Mouse (Mus musculus): ENCODE measurements around the gene Pde3a. TPM values are rescaled to one million over a fixed set of nuclear protein-coding genes. Genes with fewer than 3 reads are reported as not detected.

Pde3a gene
- total and polyA plus RNA-seq, 3 experiments: 18.0 to 72.3 (median 64.6) TPM

DNA sequence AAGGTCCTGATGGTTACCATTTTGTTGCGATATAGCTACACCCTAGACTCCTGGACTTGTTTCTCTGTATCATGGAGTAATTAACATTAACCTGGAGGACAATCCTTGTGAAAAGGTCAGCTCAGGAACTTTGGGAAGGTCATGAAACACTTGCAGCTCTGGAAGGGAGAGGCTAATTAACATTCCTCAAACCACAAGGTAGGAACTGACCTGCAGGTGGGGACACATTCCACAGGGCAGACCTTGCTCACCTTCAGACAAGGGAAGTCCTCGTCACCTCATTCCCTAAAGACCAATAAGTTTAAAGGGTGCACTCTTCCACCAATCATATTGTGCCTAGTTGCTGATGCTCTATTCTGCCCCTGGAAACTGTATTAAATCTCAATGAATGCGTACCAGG is 114.6 kb downstream of the Pde3a start:
- Histone ChIP-seq H3K79me2 (replicated peaks; ENCODE audit: control insufficient read depth, insufficient read depth, low read length) (no peaks in the 10 kb centered on the region), H3K4me3 (no peak overlapping the region), H3K36me3 (ENCODE audit: control insufficient read depth, insufficient read depth, low read length) (no peaks in the 10 kb centered on the region), H3K9ac (ENCODE audit: low read depth, low read length) (no peak overlapping the region), H3K4me1 (ENCODE audit: control insufficient read depth, insufficient read depth, low read length) (no peaks in the 10 kb centered on the region), H3K27ac (no peak overlapping the region), H3K27me3 (ENCODE audit: control insufficient read depth, insufficient read depth, low read length) (no peaks in the 10 kb centered on the region)
- intact Hi-C loops (cut with DNase I): no loop called here
- TF ChIP-seq POLR2A (IDR thresholded peaks at IDR 0.05; ENCODE audit: insufficient read depth, low read depth, low read length) (no peak), EP300 (IDR thresholded peaks at IDR 0.05; ENCODE audit: insufficient read depth, low read depth, low read length) (no peak), CTCF (IDR thresholded peaks at IDR 0.05) (no peak)
- no peak for DNase-seq
- 97% methylated on average over 3 of the region's 3 CpGs for WGBS

DNA sequence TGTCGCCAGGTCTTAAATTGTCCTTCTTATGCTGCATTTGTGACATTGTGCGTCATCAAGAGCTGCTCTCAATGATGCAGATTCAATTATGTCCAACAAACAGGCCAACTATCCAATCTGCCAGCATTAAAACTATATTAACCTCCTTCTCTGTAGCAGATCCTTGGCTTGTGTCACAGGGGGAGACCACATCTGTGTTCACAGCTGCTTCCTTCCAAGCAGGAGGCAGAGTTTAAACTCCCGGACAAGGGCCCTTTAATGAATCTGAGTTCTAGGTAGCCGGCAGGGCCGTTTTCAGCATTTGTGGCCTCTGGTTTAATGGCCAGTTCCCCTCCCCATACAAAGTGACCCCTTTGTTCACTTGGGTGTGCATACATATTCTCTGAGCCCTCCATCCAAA is 118.0 kb downstream of the Pde3a start:
- H3K4me1 ChIP-seq (ENCODE audit: control insufficient read depth, insufficient read depth, low read length): no peaks in the 10 kb centered on the region
- DNase-seq: no peak
- TF ChIP-seq POLR2A (IDR thresholded peaks at IDR 0.05; ENCODE audit: insufficient read depth, low read depth, low read length) (no peak), EP300 (IDR thresholded peaks at IDR 0.05; ENCODE audit: insufficient read depth, low read depth, low read length) (no peak), CTCF (IDR thresholded peaks at IDR 0.05) (no peak)
- WGBS: 74% methylated on average over 5 of the region's 5 CpGs
- intact Hi-C loops (cut with DNase I): no loop called here
- no peaks in the 10 kb centered on the region for H3K79me2 ChIP-seq (replicated peaks; ENCODE audit: control insufficient read depth, insufficient read depth, low read length)
- H3K27me3 ChIP-seq (ENCODE audit: control insufficient read depth, insufficient read depth, low read length): no peaks in the 10 kb centered on the region
- H3K27ac ChIP-seq: no peak overlapping the region
- H3K36me3 ChIP-seq (ENCODE audit: control insufficient read depth, insufficient read depth, low read length): no peaks in the 10 kb centered on the region
- H3K9ac ChIP-seq (ENCODE audit: low read depth, low read length): no peak overlapping the region
- no peak overlapping the region for H3K4me3 ChIP-seq

DNA sequence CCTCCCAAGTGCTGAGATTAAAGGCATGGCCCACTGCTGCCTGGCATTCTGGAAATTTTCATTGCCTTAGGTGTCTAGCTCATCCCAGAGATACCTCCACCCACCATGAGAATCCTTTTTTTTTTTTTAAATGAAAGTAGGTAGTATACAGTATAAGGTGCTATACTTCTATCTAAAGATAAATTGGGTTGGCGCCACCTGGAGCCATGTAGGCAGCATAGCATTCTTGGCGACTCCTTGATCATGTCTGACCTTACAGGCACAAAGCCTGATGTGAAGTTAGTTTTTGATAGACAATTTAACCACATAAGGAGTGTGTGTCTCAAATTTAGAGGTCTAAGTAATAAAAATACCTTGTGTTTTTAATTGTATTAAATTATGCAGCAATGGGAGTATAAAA is 123.6 kb downstream of the Pde3a start:
- Histone ChIP-seq H3K4me3 (no peak overlapping the region), H3K9ac (ENCODE audit: low read depth, low read length) (no peak overlapping the region), H3K79me2 (replicated peaks; ENCODE audit: control insufficient read depth, insufficient read depth, low read length) (no peaks in the 10 kb centered on the region; the same call in 1 of the 2 replicates), H3K27ac (no peak overlapping the region), H3K4me1 (ENCODE audit: control insufficient read depth, insufficient read depth, low read length) (peaks cover 7% of the 10 kb centered on the region), H3K36me3 (ENCODE audit: control insufficient read depth, insufficient read depth, low read length) (peaks cover 4% of the 10 kb centered on the region; the same call in 1 of the 2 replicates), H3K27me3 (ENCODE audit: control insufficient read depth, insufficient read depth, low read length) (no peaks in the 10 kb centered on the region)
- TF ChIP-seq CTCF (IDR thresholded peaks at IDR 0.05) (peak; percentile 46), EP300 (IDR thresholded peaks at IDR 0.05; ENCODE audit: insufficient read depth, low read depth, low read length) (no peak), POLR2A (IDR thresholded peaks at IDR 0.05; ENCODE audit: insufficient read depth, low read depth, low read length) (no peak)
- intact Hi-C loops (cut with DNase I): loop anchor here (5.0 kb wide), 1 partner anchor 75 kb away; no protein-coding TSS in a partner anchor
- DNase-seq: no peak
- 68% methylated on average over 2 of the region's 2 CpGs for WGBS

DNA sequence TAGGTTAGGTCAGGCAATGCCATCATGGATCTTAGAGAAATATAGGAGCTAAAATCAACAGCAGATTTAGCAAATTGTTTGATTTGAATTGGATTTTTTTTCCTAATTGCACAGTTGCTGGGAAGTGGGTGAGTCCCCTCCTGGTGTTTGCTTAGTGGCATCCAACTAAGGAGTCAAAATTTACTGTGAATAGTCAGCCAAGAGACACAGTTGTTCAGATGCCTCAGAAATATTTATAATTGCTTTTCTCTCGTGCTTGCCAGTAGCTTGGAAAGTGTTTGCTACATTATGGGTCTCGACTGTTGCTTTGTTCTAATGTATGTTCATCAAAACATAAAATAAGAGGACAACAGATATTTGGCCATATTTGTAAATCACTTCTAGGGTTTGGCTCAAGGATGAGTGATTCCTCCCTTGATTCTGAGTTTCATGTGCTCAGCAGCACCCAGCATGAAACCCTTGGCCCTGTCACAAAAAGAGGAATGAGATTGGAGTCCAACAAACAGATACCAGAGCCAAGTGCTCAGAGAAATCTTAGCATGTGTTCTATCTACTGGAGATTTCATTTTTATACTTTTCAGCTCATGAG is 125.5 kb downstream of the Pde3a start:
- 39% methylated on average over 2 of the region's 2 CpGs for WGBS
- H3K27ac ChIP-seq: no peak overlapping the region; the same call in 1 of the 2 replicates
- H3K79me2 ChIP-seq (replicated peaks; ENCODE audit: control insufficient read depth, insufficient read depth, low read length): no peaks in the 10 kb centered on the region; the same call in 1 of the 2 replicates
- H3K27me3 ChIP-seq (ENCODE audit: control insufficient read depth, insufficient read depth, low read length): no peaks in the 10 kb centered on the region
- no peak for TF ChIP-seq CTCF (IDR thresholded peaks at IDR 0.05)
- TF ChIP-seq EP300 (IDR thresholded peaks at IDR 0.05; ENCODE audit: insufficient read depth, low read depth, low read length): no peak
- TF ChIP-seq POLR2A (IDR thresholded peaks at IDR 0.05; ENCODE audit: insufficient read depth, low read depth, low read length): no peak
- peak in 1 of 2 experiments; percentile 25 for DNase-seq
- intact Hi-C loops (cut with DNase I): loop anchor here (5.0 kb wide), 1 partner anchor 73 kb away; no protein-coding TSS in a partner anchor
- no peak overlapping the region for H3K9ac ChIP-seq (ENCODE audit: low read depth, low read length)
- H3K4me3 ChIP-seq: no peak overlapping the region
- peaks cover 4% of the 10 kb centered on the region; the same call in 1 of the 2 replicates for H3K36me3 ChIP-seq (ENCODE audit: control insufficient read depth, insufficient read depth, low read length)
- H3K4me1 ChIP-seq (ENCODE audit: control insufficient read depth, insufficient read depth, low read length): peaks cover 7% of the 10 kb centered on the region

DNA sequence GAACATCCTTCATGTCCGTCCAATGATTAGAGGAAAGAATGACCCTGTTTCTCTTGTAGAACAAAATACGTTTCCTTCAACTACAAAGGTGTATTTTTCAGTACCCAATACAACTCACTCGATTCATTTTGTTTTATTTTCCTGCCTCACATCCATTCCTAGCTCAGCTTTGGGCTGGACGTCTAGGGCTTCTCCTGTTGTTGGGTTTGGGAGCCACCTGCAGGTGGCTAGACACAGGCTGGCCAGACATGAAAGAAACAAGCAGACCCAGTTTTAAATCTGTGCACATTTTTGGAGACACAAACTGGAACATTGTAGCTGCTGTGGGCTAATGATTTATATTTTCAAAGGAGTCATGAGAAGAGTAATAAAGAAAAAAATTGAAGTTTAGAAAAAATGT is 126.1 kb downstream of the Pde3a start:
- DNase-seq: no peak
- Histone ChIP-seq H3K9ac (ENCODE audit: low read depth, low read length) (no peak overlapping the region), H3K27me3 (ENCODE audit: control insufficient read depth, insufficient read depth, low read length) (no peaks in the 10 kb centered on the region), H3K27ac (no peak overlapping the region; the same call in 1 of the 2 replicates), H3K79me2 (replicated peaks; ENCODE audit: control insufficient read depth, insufficient read depth, low read length) (no peaks in the 10 kb centered on the region; the same call in 1 of the 2 replicates), H3K4me1 (ENCODE audit: control insufficient read depth, insufficient read depth, low read length) (peaks cover 7% of the 10 kb centered on the region), H3K36me3 (ENCODE audit: control insufficient read depth, insufficient read depth, low read length) (peaks cover 4% of the 10 kb centered on the region; the same call in 1 of the 2 replicates), H3K4me3 (no peak overlapping the region)
- 0 out of 2 replicates have a peak, but pooled peaks have one; percentile 13 for TF ChIP-seq EP300 (IDR thresholded peaks at IDR 0.05; ENCODE audit: insufficient read depth, low read depth, low read length)
- peak; percentile 50 for TF ChIP-seq CTCF (IDR thresholded peaks at IDR 0.05)
- TF ChIP-seq POLR2A (IDR thresholded peaks at IDR 0.05; ENCODE audit: insufficient read depth, low read depth, low read length): no peak
- WGBS: 59% methylated on average over 4 of the region's 4 CpGs
- intact Hi-C loops (cut with DNase I): no loop called here

DNA sequence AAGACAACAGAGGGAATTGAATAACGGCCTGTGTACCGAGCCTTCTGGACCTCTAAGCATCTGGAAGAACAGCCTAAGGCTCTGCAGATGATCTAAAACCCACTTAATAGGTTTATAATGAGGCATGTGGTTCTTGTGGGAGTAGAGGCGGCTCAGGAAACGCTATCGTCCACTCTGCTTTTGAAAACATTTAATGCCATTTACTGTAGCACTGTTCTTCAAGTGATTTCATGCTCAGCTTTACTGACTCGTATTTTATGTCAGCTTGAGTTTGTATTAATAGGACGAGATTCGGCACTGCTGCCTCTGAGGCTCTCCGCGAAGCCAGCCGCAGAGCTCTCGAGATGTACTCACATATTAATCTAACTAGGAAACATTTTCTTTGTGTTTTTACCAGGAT is 131.9 kb downstream of the Pde3a start:
- Histone ChIP-seq H3K4me3 (no peak overlapping the region), H3K9ac (ENCODE audit: low read depth, low read length) (0 out of 2 replicates have a peak overlapping the region, but pooled peaks have one; percentile 6), H3K36me3 (ENCODE audit: control insufficient read depth, insufficient read depth, low read length) (peaks cover 6% of the 10 kb centered on the region), H3K27me3 (ENCODE audit: control insufficient read depth, insufficient read depth, low read length) (no peaks in the 10 kb centered on the region), H3K27ac (peak overlapping the region; percentile 43; the same call in 1 of the 2 replicates), H3K79me2 (replicated peaks; ENCODE audit: control insufficient read depth, insufficient read depth, low read length) (no peaks in the 10 kb centered on the region), H3K4me1 (ENCODE audit: control insufficient read depth, insufficient read depth, low read length) (peaks cover 8% of the 10 kb centered on the region)
- intact Hi-C loops (cut with DNase I): no loop called here
- no peak for DNase-seq
- TF ChIP-seq CTCF (IDR thresholded peaks at IDR 0.05) (no peak), EP300 (IDR thresholded peaks at IDR 0.05; ENCODE audit: insufficient read depth, low read depth, low read length) (no peak), POLR2A (IDR thresholded peaks at IDR 0.05; ENCODE audit: insufficient read depth, low read depth, low read length) (no peak)
- 19% methylated on average over 12 of the region's 12 CpGs for WGBS
